In the genomic region with DNA sequence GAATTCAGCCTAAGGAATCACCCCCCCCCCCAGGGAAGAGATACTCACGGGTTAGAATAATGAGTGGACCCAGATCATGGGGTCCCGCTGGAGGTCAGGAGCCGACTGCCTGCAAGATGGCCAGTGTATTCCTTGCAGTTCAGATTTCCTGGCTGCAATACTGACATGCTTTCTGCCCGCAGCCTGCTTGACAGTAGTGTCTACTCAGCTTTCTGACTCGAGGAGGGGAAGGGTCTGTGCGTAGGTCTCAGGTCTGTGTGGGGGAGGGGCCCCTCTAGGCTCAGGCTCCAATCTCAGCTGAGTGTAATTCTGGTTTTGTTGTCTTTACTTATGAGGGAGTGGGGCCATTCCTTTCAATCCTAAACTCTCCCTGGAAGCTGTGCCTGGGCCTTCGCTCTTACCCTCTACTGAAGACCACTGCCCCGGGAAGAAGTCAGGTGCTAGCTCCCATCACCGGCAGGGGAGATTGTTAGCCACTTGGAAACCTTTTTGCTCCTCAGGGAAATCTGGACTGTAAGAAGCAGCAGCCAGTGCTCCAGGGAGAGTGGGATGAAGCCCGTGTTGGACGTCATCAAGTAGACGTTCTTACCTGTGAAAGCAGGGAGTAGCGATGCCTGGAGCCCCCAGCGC, we compare ENCODE assay signal across 9 mouse cellular contexts. TPM values are rescaled to one million over a fixed set of nuclear protein-coding genes. Genes with fewer than 3 reads are reported as not detected.
A peak's percentile ranks its signal among the peaks of the same experiment; 100 is the strongest.
DNase-seq lines count a peak whose midpoint lies in the region; ATAC-seq lines count a peak whose summit lies in the region.
"Had no signal": no experiment of that assay in that cellular context is flagged by ENCODE, and none has a peak within 500 bp of the region (broad histone marks: within the 10 kb centered on the region; RNA-seq: fewer than 3 reads in every experiment).

No protein-coding gene starts in this region.

- no peaks in the 10 kb centered on the region for H3K9me3 ChIP-seq in heart, embryonic 12.5 days (replicated peaks)
- no peaks in the 10 kb centered on the region for H3K9me3 ChIP-seq in hindbrain, embryonic 13.5 days
- no peaks in the 10 kb centered on the region for H3K9me3 ChIP-seq in midbrain, embryonic 14.5 days (ENCODE audit: control insufficient read depth, low read length)

- H3K27ac ChIP-seq in heart, embryonic 12.5 days (ENCODE audit: poor library complexity, severe bottlenecking), result no peak overlapping the region
- no peak overlapping the region for H3K27ac ChIP-seq in hindbrain, embryonic 13.5 days
- H3K27ac ChIP-seq in midbrain, embryonic 14.5 days (replicated peaks; ENCODE audit: low read depth, low read length), result no peak overlapping the region

- DNase-seq in heart, postnatal 4 days, result no peak
- peak; percentile 66 for DNase-seq in cerebellum, adult 9-11 months
- peak; percentile 41 for DNase-seq in midbrain, embryonic 14.5 days
- no peak for DNase-seq in adrenal gland, adult 2 months
- no peak for DNase-seq in layer of hippocampus, postnatal 14 days (ENCODE audit: low spot score in 2 of 2)

- no peaks in the 10 kb centered on the region for H3K27me3 ChIP-seq in heart, embryonic 12.5 days (replicated peaks)
- no peaks in the 10 kb centered on the region for H3K27me3 ChIP-seq in hindbrain, embryonic 13.5 days
- no peaks in the 10 kb centered on the region for H3K27me3 ChIP-seq in midbrain, embryonic 14.5 days (ENCODE audit: control insufficient read depth, insufficient read depth, low read length)

- H3K4me3 ChIP-seq in heart, embryonic 12.5 days, result peak overlapping the region; percentile 78
- peak overlapping the region; percentile 83 for H3K4me3 ChIP-seq in hindbrain, embryonic 13.5 days
- H3K4me3 ChIP-seq in midbrain, embryonic 14.5 days (replicated peaks; ENCODE audit: low read depth, low read length), result peak overlapping the region; percentile 71

- peaks cover 59% of the 10 kb centered on the region for H3K4me1 ChIP-seq in heart, embryonic 12.5 days (replicated peaks)
- peaks cover 66% of the 10 kb centered on the region for H3K4me1 ChIP-seq in hindbrain, embryonic 13.5 days (replicated peaks)
- peaks cover 30% of the 10 kb centered on the region for H3K4me1 ChIP-seq in midbrain, embryonic 14.5 days (ENCODE audit: control insufficient read depth, insufficient read depth, low read length)

- peak overlapping the region; percentile 93 for H3K4me2 ChIP-seq in heart, embryonic 12.5 days
- H3K4me2 ChIP-seq in hindbrain, embryonic 13.5 days, result peak overlapping the region; percentile 91
- peak overlapping the region; percentile 94 for H3K4me2 ChIP-seq in midbrain, embryonic 14.5 days (ENCODE audit: low read length)

- WGBS in heart, embryonic 12.5 days, result 42% methylated on average over 14 of the region's 14 CpGs
- 44% methylated on average over 14 of the region's 14 CpGs for WGBS in hindbrain, embryonic 13.5 days
- 50% methylated on average over 14 of the region's 14 CpGs for WGBS in midbrain, embryonic 14.5 days

- no peak for ATAC-seq in heart, embryonic 12.5 days (ENCODE audit: insufficient number of reproducible peaks, low FRiP score)
- ATAC-seq in hindbrain, embryonic 13.5 days (ENCODE audit: low FRiP score), result no peak
- ATAC-seq in midbrain, embryonic 14.5 days (ENCODE audit: low FRiP score, low TSS enrichment), result no peak
- no peak for ATAC-seq in inflammation-experienced regulatory T-cells, adult 6 months

- peak overlapping the region; percentile 97 for H3K9ac ChIP-seq in heart, embryonic 12.5 days
- H3K9ac ChIP-seq in hindbrain, embryonic 13.5 days, result peak overlapping the region; percentile 92
- peak overlapping the region; percentile 37; the same call in 1 of the 2 replicates for H3K9ac ChIP-seq in midbrain, embryonic 14.5 days (replicated peaks; ENCODE audit: low read length)

- H3K36me3 ChIP-seq in heart, embryonic 12.5 days, result no peaks in the 10 kb centered on the region
- no peaks in the 10 kb centered on the region for H3K36me3 ChIP-seq in hindbrain, embryonic 13.5 days
- no peaks in the 10 kb centered on the region for H3K36me3 ChIP-seq in midbrain, embryonic 14.5 days (ENCODE audit: control insufficient read depth, insufficient read depth, low read length)

RNA-seq across cellular contexts. Expression of a gene that starts 26.6 kb away (rescaled TPM):
- polyA plus RNA-seq in heart, embryonic 12.5 days (2016; fragmentation: Nextera tagmentation; extraction: Ambion mirVana), result not detected in 2 replicates
- total RNA-seq in heart, postnatal 4 days (2021), result not detected
- not detected in 2 replicates for polyA plus RNA-seq in hindbrain, embryonic 13.5 days (2015; fragmentation: Nextera tagmentation; extraction: Ambion mirVana)
- not detected in 2 replicates for polyA plus RNA-seq in midbrain, embryonic 14.5 days (2014; fragmentation: Nextera tagmentation; extraction: Ambion mirVana)
- not detected for polyA plus RNA-seq in inflammation-experienced regulatory T-cells, adult 6 months (2017; shearing (Covaris generic))
- under 1 TPM in 1 of 2 experiments, not detected in 1; 0.09 TPM for total RNA-seq in adrenal gland, adult 2 months (2021)
- 0.03 and 0.10 TPM in 2 replicates for polyA plus RNA-seq in adrenal gland, adult 2 months (2012; rRNA removed)
- total RNA-seq in layer of hippocampus, postnatal 14 days (2021), result not detected
- polyA plus RNA-seq: testis, adult 2 months had no signal

RNA-seq across cellular contexts. Expression of a gene that starts 46.0 kb away (rescaled TPM):
- 4.8 and 4.9 TPM in 2 replicates for polyA plus RNA-seq in heart, embryonic 12.5 days (2016; fragmentation: Nextera tagmentation; extraction: Ambion mirVana)
- 10 to 100 TPM; 14.2 to 14.6 TPM for total RNA-seq in heart, postnatal 4 days (2021)
- polyA plus RNA-seq in hindbrain, embryonic 13.5 days (2015; fragmentation: Nextera tagmentation; extraction: Ambion mirVana), result 4.4 and 4.7 TPM in 2 replicates
- polyA plus RNA-seq in midbrain, embryonic 14.5 days (2014; fragmentation: Nextera tagmentation; extraction: Ambion mirVana), result 5.2 and 6.2 TPM in 2 replicates
- polyA plus RNA-seq in inflammation-experienced regulatory T-cells, adult 6 months (2017; shearing (Covaris generic)), result 1 to 10 TPM; 2.7 to 5.1 (median 4.2) TPM
- 10 to 100 TPM; 11.5 to 13.2 TPM for total RNA-seq in adrenal gland, adult 2 months (2021)
- polyA plus RNA-seq in adrenal gland, adult 2 months (2012; rRNA removed), result 6.3 and 6.4 TPM in 2 replicates
- 10 to 100 TPM; 17.5 to 17.8 TPM for total RNA-seq in layer of hippocampus, postnatal 14 days (2021)

RNA-seq across cellular contexts. Expression of a gene that starts 46.3 kb away (rescaled TPM):
- polyA plus RNA-seq in heart, embryonic 12.5 days (2016; fragmentation: Nextera tagmentation; extraction: Ambion mirVana), result 22.7 and 23.2 TPM in 2 replicates
- total RNA-seq in heart, postnatal 4 days (2021), result 10 to 100 TPM; 15.1 to 15.4 TPM
- polyA plus RNA-seq in hindbrain, embryonic 13.5 days (2015; fragmentation: Nextera tagmentation; extraction: Ambion mirVana), result 21.8 and 22.2 TPM in 2 replicates
- polyA plus RNA-seq in midbrain, embryonic 14.5 days (2014; fragmentation: Nextera tagmentation; extraction: Ambion mirVana), result 14.1 and 15.2 TPM in 2 replicates
- polyA plus RNA-seq in inflammation-experienced regulatory T-cells, adult 6 months (2017; shearing (Covaris generic)), result 10 to 100 TPM in 1 of 3 experiments, 1 to 10 TPM in 2; 7.5 to 12.0 (median 8.6) TPM
- total RNA-seq in adrenal gland, adult 2 months (2021), result 100 to 1,000 TPM in 1 of 2 experiments, 10 to 100 TPM in 1; 77.6 to 145 TPM
- polyA plus RNA-seq in adrenal gland, adult 2 months (2012; rRNA removed), result 221 and 280 TPM in 2 replicates
- total RNA-seq in layer of hippocampus, postnatal 14 days (2021), result 10 to 100 TPM; 19.1 to 19.4 TPM

Comparison
In these comparisons a context has a peak if more than half of its experiments do, and no peak if none do; other contexts are left out.
1. H3K9ac ChIP-seq: peak in every context shown above with its lines; median percentile 97 in heart, embryonic 12.5 days; 92 in hindbrain, embryonic 13.5 days; 37 in midbrain, embryonic 14.5 days.
2. DNase-seq: peak in cerebellum, adult 9-11 months (single experiment) and midbrain, embryonic 14.5 days (single experiment); none in heart, postnatal 4 days (single experiment), adrenal gland, adult 2 months (single experiment) and layer of hippocampus, postnatal 14 days (0 of 2).
3. Peak in every context shown above with its lines, with median percentiles within 50 percentile points of each other: H3K4me2 ChIP-seq and H3K4me3 ChIP-seq.